Mouse (Mus musculus) myocyte (in vitro differentiated cells): Measurements from ENCODE around the gene Olfr315. TPM values are rescaled to one million over a fixed set of nuclear protein-coding genes. Genes with fewer than 3 reads are reported as not detected.

ENCODE experiments used
- H3K27me3 ChIP-seq: one replicate; pipeline ENCODE4 v1.6.1; 2011; ENCODE audit not compliant: control insufficient read depth, insufficient read depth, insufficient read length
- H3K36me3 ChIP-seq: one replicate; pipeline ENCODE4 v1.6.1; 2011; ENCODE audit not compliant: control insufficient read depth, insufficient read depth
- H3K4me2 ChIP-seq: one replicate; pipeline ENCODE4 v1.6.1; 2011; ENCODE audit warnings: low read depth, control low read depth
- H3K4me3 ChIP-seq: one replicate; pipeline ENCODE4 v1.5.1; 2011; ENCODE audit warnings: mild to moderate bottlenecking, control low read depth, moderate library complexity
- H3K79me2 ChIP-seq: one replicate; pipeline ENCODE4 v1.6.1; 2011; ENCODE audit not compliant: control insufficient read depth, insufficient read depth
- H3ac ChIP-seq: one replicate; pipeline ENCODE4 v1.6.1; 2011; ENCODE audit not compliant: control insufficient read depth, insufficient read length
- CEBPB ChIP-seq: IDR thresholded peaks from 2 replicates; pipeline ENCODE4 v1.6.1; 2011; ENCODE audit warnings: mild to moderate bottlenecking, moderate library complexity; ENCODE audit not compliant: poor library complexity, insufficient read depth, severe bottlenecking
- E2F4 ChIP-seq: IDR thresholded peaks from one replicate; pipeline ENCODE4 v1.6.1; 2011; ENCODE audit warnings: mild to moderate bottlenecking, control low read depth, moderate library complexity; ENCODE audit not compliant: insufficient read depth
- MAX ChIP-seq: IDR thresholded peaks from one replicate; pipeline ENCODE4 v1.6.1; 2011; ENCODE audit warnings: low read depth, mild to moderate bottlenecking, control low read depth
- MYOD1 ChIP-seq, 3 experiments: IDR thresholded peaks; one replicate each; pipeline ENCODE4 v1.6.1; 2011; ENCODE audit warnings: control low read depth in 2 of 3, low read depth in 2 of 3, mild to moderate bottlenecking in 2 of 3, moderate library complexity in 1 of 3; ENCODE audit not compliant: insufficient read length in 2 of 3, control insufficient read depth in 1 of 3
- MYOG ChIP-seq, 3 experiments: IDR thresholded peaks; one replicate each; pipeline ENCODE4 v1.6.1; 2011; ENCODE audit warnings: control low read depth in 2 of 3, low read depth in 2 of 3, mild to moderate bottlenecking in 2 of 3; ENCODE audit not compliant: insufficient read length in 2 of 3, control insufficient read depth in 1 of 3, insufficient read depth in 1 of 3
- POLR2A ChIP-seq: IDR thresholded peaks from one replicate; pipeline ENCODE4 v1.6.1; 2011; ENCODE audit warnings: low read depth, mild to moderate bottlenecking, control low read depth, moderate library complexity; ENCODE audit not compliant: insufficient read length
- POLR2AphosphoS2 ChIP-seq: IDR thresholded peaks from one replicate; pipeline ENCODE4 v1.6.1; 2011; ENCODE audit warnings: low read depth, control low read depth; ENCODE audit not compliant: insufficient read length
- REST ChIP-seq: IDR thresholded peaks from one replicate; pipeline ENCODE4 v1.6.1; 2011; ENCODE audit warnings: mild to moderate bottlenecking, control low read depth, moderate library complexity; ENCODE audit not compliant: insufficient read depth, insufficient read length
- SRF ChIP-seq: IDR thresholded peaks from one replicate; pipeline ENCODE4 v1.6.1; 2011; ENCODE audit warnings: low read depth; ENCODE audit not compliant: control insufficient read depth, insufficient read length
- TCF12 ChIP-seq: IDR thresholded peaks from one replicate; pipeline ENCODE4 v1.6.1; 2011; ENCODE audit warnings: mild to moderate bottlenecking, control low read depth; ENCODE audit not compliant: poor library complexity, insufficient read depth, severe bottlenecking
- TCF3 ChIP-seq: IDR thresholded peaks from one replicate; pipeline ENCODE4 v1.6.1; 2011; ENCODE audit warnings: low read depth, control low read depth; ENCODE audit not compliant: insufficient read length
- USF1 ChIP-seq: IDR thresholded peaks from one replicate; pipeline ENCODE4 v1.6.1; 2011; ENCODE audit warnings: low read depth, mild to moderate bottlenecking, control low read depth, moderate library complexity
- polyA plus RNA-seq: library from polyadenylated mRNA; unstranded; fragments of >200 nt; fragmentation: generic; extraction: Trizol; gene quantifications from one replicate; pipeline ENCODE4 v1.2.1, GENCODE M21; 2012; ENCODE audit warnings: missing spikeins

Olfr315 gene
- polyA plus RNA-seq, 1 experiment, result not detected

- no peak within 1 kb of the TSS for H3ac ChIP-seq
- H3K27me3 ChIP-seq, result no peaks in the 10 kb centered on the region
- H3K4me2 ChIP-seq, result no peak within 1 kb of the TSS
- no peak within 1 kb of the TSS for H3K4me3 ChIP-seq
- no peaks in the 10 kb centered on the region for H3K79me2 ChIP-seq
- TF ChIP-seq POLR2A (no peak), SRF (no peak), CEBPB (no peak), MYOD1 (IDR thresholded peaks at IDR 0.05; ENCODE audit: control insufficient read depth in 1 of 3, insufficient read length in 2 of 3, low read depth in 2 of 3) (no peak), MYOG (IDR thresholded peaks at IDR 0.05; ENCODE audit: control insufficient read depth in 1 of 3, insufficient read depth in 1 of 3, insufficient read length in 2 of 3, low read depth in 2 of 3) (no peak), POLR2AphosphoS2 (no peak), REST (no peak), TCF3 (no peak), USF1 (no peak), E2F4 (no peak)
- H3K36me3 ChIP-seq, result no peaks in the 10 kb centered on the region
Observed at GRCm38 (mm10) chr11:58752434-58752833, 20.6 kb upstream of the Olfr315 start, which contains the start of gene Olfr316. Gene Olfr316 (plus strand): TSS chr11:58752734.

- Histone ChIP-seq H3ac (no peak within 1 kb of the TSS), H3K79me2 (no peaks in the 10 kb centered on the region), H3K4me3 (no peak within 1 kb of the TSS), H3K4me2 (no peak within 1 kb of the TSS), H3K36me3 (no peaks in the 10 kb centered on the region), H3K27me3 (no peaks in the 10 kb centered on the region)
- TF ChIP-seq REST (no peak), TCF3 (no peak), MYOD1 (IDR thresholded peaks at IDR 0.05; ENCODE audit: control insufficient read depth in 1 of 3, insufficient read length in 2 of 3, low read depth in 2 of 3) (no peak), TCF12 (no peak), MAX (no peak), E2F4 (no peak), CEBPB (no peak), USF1 (no peak), SRF (no peak), MYOG (IDR thresholded peaks at IDR 0.05; ENCODE audit: control insufficient read depth in 1 of 3, insufficient read depth in 1 of 3, insufficient read length in 2 of 3, low read depth in 2 of 3) (no peak), POLR2AphosphoS2 (no peak)
Observed at GRCm38 (mm10) chr11:58782480-58783089, 9.6 kb downstream of the Olfr315 start, which contains the start of gene Olfr314. Gene Olfr314 (plus strand): TSS chr11:58782952.

GRCm38 (mm10) chr11:58784182-58784581, 11.2 kb downstream of the Olfr315 start:
- Histone ChIP-seq H3ac (no peak overlapping the region), H3K4me3 (no peak overlapping the region), H3K27me3 (no peaks in the 10 kb centered on the region), H3K79me2 (no peaks in the 10 kb centered on the region), H3K4me2 (no peak overlapping the region), H3K36me3 (no peaks in the 10 kb centered on the region)
- TF ChIP-seq POLR2AphosphoS2 (no peak), USF1 (no peak), REST (no peak), TCF3 (no peak)

DNA sequence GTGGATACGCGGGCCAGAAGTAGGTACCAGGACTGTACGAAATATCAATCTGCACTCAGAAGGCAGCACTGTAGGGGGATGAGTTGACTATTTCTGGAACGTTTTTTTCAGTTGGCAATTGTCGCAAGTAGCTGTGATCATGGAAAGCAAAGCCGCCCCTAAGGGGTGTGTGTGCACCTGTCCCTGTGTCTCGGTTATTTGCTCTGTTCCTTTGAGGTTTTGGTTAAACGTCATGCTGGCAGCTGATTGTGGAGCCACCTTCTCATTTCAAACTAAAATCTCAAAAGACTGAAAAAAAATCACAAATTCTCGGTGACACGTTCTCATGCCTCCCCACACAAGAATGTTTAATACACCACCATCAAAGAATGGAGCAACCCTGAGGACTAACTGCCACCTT, 14.7 kb downstream of the Olfr315 start:
- no peaks in the 10 kb centered on the region for H3K36me3 ChIP-seq
- TF ChIP-seq SRF (no peak), REST (no peak), TCF12 (no peak)
- H3K4me3 ChIP-seq, result no peak overlapping the region
- H3ac ChIP-seq, result no peak overlapping the region
- no peaks in the 10 kb centered on the region for H3K27me3 ChIP-seq
- no peak overlapping the region for H3K4me2 ChIP-seq
- H3K79me2 ChIP-seq, result no peaks in the 10 kb centered on the region

- no peak overlapping the region for H3ac ChIP-seq
- H3K79me2 ChIP-seq, result no peaks in the 10 kb centered on the region
- H3K4me2 ChIP-seq, result no peak overlapping the region
- TF ChIP-seq CEBPB, result no peak
- TF ChIP-seq MYOD1 (IDR thresholded peaks at IDR 0.05; ENCODE audit: control insufficient read depth in 1 of 3, insufficient read length in 2 of 3, low read depth in 2 of 3), result no peak
- TF ChIP-seq REST, result no peak
- no peak for TF ChIP-seq TCF3
- no peaks in the 10 kb centered on the region for H3K36me3 ChIP-seq
- H3K27me3 ChIP-seq, result no peaks in the 10 kb centered on the region
- H3K4me3 ChIP-seq, result no peak overlapping the region
Observed at GRCm38 (mm10) chr11:58788346-58788745, 15.4 kb downstream of the Olfr315 start.
